Mouse (Mus musculus): ENCODE data around the gene Thsd7b. TPM values are rescaled to one million over a fixed set of nuclear protein-coding genes. Genes with fewer than 3 reads are reported as not detected.

The Thsd7b gene
- polyA plus RNA-seq, 1 experiment from 2014 or later = 1.5 TPM

- H3K9me3 ChIP-seq = no peaks in the 10 kb centered on the region
- no peak overlapping the region for H3K4me3 ChIP-seq
- H3K27ac ChIP-seq = no peak overlapping the region
- no peaks in the 10 kb centered on the region for H3K4me1 ChIP-seq
- WGBS = 90% methylated on average over 1 of the region's 1 CpGs
- no peaks in the 10 kb centered on the region for H3K27me3 ChIP-seq (ENCODE audit: insufficient read depth, poor library complexity, severe bottlenecking)
- DNase-seq (ENCODE audit: low spot score) = no peak
- no peaks in the 10 kb centered on the region for H3K36me3 ChIP-seq
These were observed 138.5 kb downstream of the Thsd7b start for GRCm38 (mm10) chr1:129411584-129411983.

- H3K36me3 ChIP-seq = no peaks in the 10 kb centered on the region
- no peak for DNase-seq (ENCODE audit: low spot score)
- H3K9me3 ChIP-seq = no peaks in the 10 kb centered on the region
- no peaks in the 10 kb centered on the region for H3K27me3 ChIP-seq (ENCODE audit: insufficient read depth, poor library complexity, severe bottlenecking)
- H3K4me1 ChIP-seq = no peaks in the 10 kb centered on the region
- no peak overlapping the region for H3K27ac ChIP-seq
- no peak overlapping the region for H3K4me3 ChIP-seq
These were observed 148.5 kb downstream of the Thsd7b start for GRCm38 (mm10) chr1:129421581-129421980.

- 77% methylated on average over 2 of the region's 2 CpGs for WGBS
- no peak for DNase-seq (ENCODE audit: low spot score)
- H3K36me3 ChIP-seq = no peaks in the 10 kb centered on the region
These were observed 191.3 kb downstream of the Thsd7b start for GRCm38 (mm10) chr1:129464414-129464813.

GRCm38 (mm10) chr1:129473504-129473903, 200.4 kb downstream of the Thsd7b start:
- 0 out of 2 replicates have a peak, but pooled peaks cover 5% of the 10 kb centered on the region for H3K4me1 ChIP-seq
- no peak overlapping the region for H3K4me3 ChIP-seq
- DNase-seq (ENCODE audit: low spot score) = no peak
- no peaks in the 10 kb centered on the region for H3K36me3 ChIP-seq
- no peak overlapping the region for H3K27ac ChIP-seq
- H3K9me3 ChIP-seq = no peaks in the 10 kb centered on the region
- no peaks in the 10 kb centered on the region for H3K27me3 ChIP-seq (ENCODE audit: insufficient read depth, poor library complexity, severe bottlenecking)
- 81% methylated on average over 7 of the region's 7 CpGs for WGBS

More at GRCm38 (mm10) chr1:129464414-129464813, 191.3 kb downstream of the Thsd7b start:
- no peak overlapping the region for H3K4me3 ChIP-seq
- H3K9me3 ChIP-seq = no peaks in the 10 kb centered on the region
- H3K27ac ChIP-seq = no peak overlapping the region
- H3K27me3 ChIP-seq (ENCODE audit: insufficient read depth, poor library complexity, severe bottlenecking) = no peaks in the 10 kb centered on the region
- H3K4me1 ChIP-seq = no peaks in the 10 kb centered on the region

- Histone ChIP-seq H3K27me3 (ENCODE audit: insufficient read depth, poor library complexity, severe bottlenecking) (no peaks in the 10 kb centered on the region), H3K4me1 (no peaks in the 10 kb centered on the region), H3K36me3 (no peaks in the 10 kb centered on the region), H3K27ac (no peak overlapping the region), H3K9me3 (no peaks in the 10 kb centered on the region), H3K4me3 (no peak overlapping the region)
- 77% methylated on average over 5 of the region's 5 CpGs for WGBS
- DNase-seq (ENCODE audit: low spot score) = no peak
These were observed 211.3 kb downstream of the Thsd7b start for GRCm38 (mm10) chr1:129484266-129485031.

GRCm38 (mm10) chr1:129491136-129491535, 218.0 kb downstream of the Thsd7b start:
- 84% methylated on average over 3 of the region's 3 CpGs for WGBS
- DNase-seq (ENCODE audit: low spot score) = no peak
- Histone ChIP-seq H3K27me3 (ENCODE audit: insufficient read depth, poor library complexity, severe bottlenecking) (no peaks in the 10 kb centered on the region), H3K9me3 (no peaks in the 10 kb centered on the region), H3K36me3 (no peaks in the 10 kb centered on the region), H3K27ac (no peak overlapping the region), H3K4me3 (no peak overlapping the region), H3K4me1 (no peaks in the 10 kb centered on the region)

GRCm38 (mm10) chr1:129493929-129494328, 220.8 kb downstream of the Thsd7b start:
- H3K27me3 ChIP-seq (ENCODE audit: insufficient read depth, poor library complexity, severe bottlenecking) = no peaks in the 10 kb centered on the region
- 97% methylated on average over 1 of the region's 1 CpGs for WGBS
- no peak overlapping the region for H3K4me3 ChIP-seq
- no peaks in the 10 kb centered on the region for H3K9me3 ChIP-seq
- H3K36me3 ChIP-seq = no peaks in the 10 kb centered on the region
- no peak overlapping the region for H3K27ac ChIP-seq
- H3K4me1 ChIP-seq = no peaks in the 10 kb centered on the region
- DNase-seq (ENCODE audit: low spot score) = no peak

- 77% methylated on average over 3 of the region's 3 CpGs for WGBS
- Histone ChIP-seq H3K27ac (no peak overlapping the region), H3K36me3 (no peaks in the 10 kb centered on the region), H3K4me3 (no peak overlapping the region), H3K4me1 (no peaks in the 10 kb centered on the region), H3K9me3 (no peaks in the 10 kb centered on the region), H3K27me3 (ENCODE audit: insufficient read depth, poor library complexity, severe bottlenecking) (no peaks in the 10 kb centered on the region)
- no peak for DNase-seq (ENCODE audit: low spot score)
These were observed 228.6 kb downstream of the Thsd7b start for GRCm38 (mm10) chr1:129501707-129502106.

GRCm38 (mm10) chr1:129516379-129516778, 243.3 kb downstream of the Thsd7b start:
- DNase-seq (ENCODE audit: low spot score) = no peak
- Histone ChIP-seq H3K9me3 (no peaks in the 10 kb centered on the region), H3K27me3 (ENCODE audit: insufficient read depth, poor library complexity, severe bottlenecking) (no peaks in the 10 kb centered on the region), H3K36me3 (no peaks in the 10 kb centered on the region), H3K27ac (no peak overlapping the region), H3K4me1 (no peaks in the 10 kb centered on the region), H3K4me3 (no peak overlapping the region)
- WGBS = 88% methylated on average over 1 of the region's 1 CpGs

- Histone ChIP-seq H3K36me3 (no peaks in the 10 kb centered on the region), H3K27ac (no peak overlapping the region), H3K27me3 (ENCODE audit: insufficient read depth, poor library complexity, severe bottlenecking) (no peaks in the 10 kb centered on the region), H3K4me3 (no peak overlapping the region), H3K4me1 (no peaks in the 10 kb centered on the region), H3K9me3 (no peaks in the 10 kb centered on the region)
- DNase-seq (ENCODE audit: low spot score) = no peak
- WGBS = 85% methylated on average over 5 of the region's 5 CpGs
These were observed 246.6 kb downstream of the Thsd7b start for GRCm38 (mm10) chr1:129519751-129520150.

- 81% methylated on average over 2 of the region's 2 CpGs for WGBS
- no peak for DNase-seq (ENCODE audit: low spot score)
These were observed 253.9 kb downstream of the Thsd7b start for GRCm38 (mm10) chr1:129526967-129527366.

GRCm38 (mm10) chr1:129532206-129532605, 259.1 kb downstream of the Thsd7b start:
- H3K27me3 ChIP-seq (ENCODE audit: insufficient read depth, poor library complexity, severe bottlenecking) = no peaks in the 10 kb centered on the region
- H3K36me3 ChIP-seq = no peaks in the 10 kb centered on the region
- no peak overlapping the region for H3K27ac ChIP-seq
- H3K4me1 ChIP-seq = no peaks in the 10 kb centered on the region
- DNase-seq (ENCODE audit: low spot score) = no peak
- 89% methylated on average over 3 of the region's 3 CpGs for WGBS
- H3K4me3 ChIP-seq = no peak overlapping the region
- no peaks in the 10 kb centered on the region for H3K9me3 ChIP-seq

More at GRCm38 (mm10) chr1:129526967-129527366, 253.9 kb downstream of the Thsd7b start:
- Histone ChIP-seq H3K27me3 (ENCODE audit: insufficient read depth, poor library complexity, severe bottlenecking) (no peaks in the 10 kb centered on the region), H3K4me3 (no peak overlapping the region), H3K27ac (no peak overlapping the region), H3K9me3 (no peaks in the 10 kb centered on the region), H3K4me1 (no peaks in the 10 kb centered on the region), H3K36me3 (no peaks in the 10 kb centered on the region)

GRCm38 (mm10) chr1:129538508-129538907, 265.4 kb downstream of the Thsd7b start:
- H3K27ac ChIP-seq = no peak overlapping the region
- H3K36me3 ChIP-seq = no peaks in the 10 kb centered on the region
- DNase-seq (ENCODE audit: low spot score) = no peak
- H3K4me3 ChIP-seq = no peak overlapping the region
- H3K27me3 ChIP-seq (ENCODE audit: insufficient read depth, poor library complexity, severe bottlenecking) = no peaks in the 10 kb centered on the region
- WGBS = 84% methylated on average over 2 of the region's 2 CpGs
- H3K4me1 ChIP-seq = peaks cover 8% of the 10 kb centered on the region; the same call in 1 of the 2 replicates
- H3K9me3 ChIP-seq = no peaks in the 10 kb centered on the region

- WGBS = 83% methylated on average over 4 of the region's 4 CpGs
- no peak for DNase-seq (ENCODE audit: low spot score)
- Histone ChIP-seq H3K4me3 (no peak overlapping the region), H3K9me3 (no peaks in the 10 kb centered on the region), H3K27me3 (ENCODE audit: insufficient read depth, poor library complexity, severe bottlenecking) (no peaks in the 10 kb centered on the region), H3K27ac (no peak overlapping the region), H3K4me1 (peaks cover 8% of the 10 kb centered on the region; the same call in 1 of the 2 replicates), H3K36me3 (no peaks in the 10 kb centered on the region)
These were observed 265.9 kb downstream of the Thsd7b start for GRCm38 (mm10) chr1:129538970-129539369.

Measured in heart, embryonic 10.5 days (tissue).